In the genomic region with DNA sequence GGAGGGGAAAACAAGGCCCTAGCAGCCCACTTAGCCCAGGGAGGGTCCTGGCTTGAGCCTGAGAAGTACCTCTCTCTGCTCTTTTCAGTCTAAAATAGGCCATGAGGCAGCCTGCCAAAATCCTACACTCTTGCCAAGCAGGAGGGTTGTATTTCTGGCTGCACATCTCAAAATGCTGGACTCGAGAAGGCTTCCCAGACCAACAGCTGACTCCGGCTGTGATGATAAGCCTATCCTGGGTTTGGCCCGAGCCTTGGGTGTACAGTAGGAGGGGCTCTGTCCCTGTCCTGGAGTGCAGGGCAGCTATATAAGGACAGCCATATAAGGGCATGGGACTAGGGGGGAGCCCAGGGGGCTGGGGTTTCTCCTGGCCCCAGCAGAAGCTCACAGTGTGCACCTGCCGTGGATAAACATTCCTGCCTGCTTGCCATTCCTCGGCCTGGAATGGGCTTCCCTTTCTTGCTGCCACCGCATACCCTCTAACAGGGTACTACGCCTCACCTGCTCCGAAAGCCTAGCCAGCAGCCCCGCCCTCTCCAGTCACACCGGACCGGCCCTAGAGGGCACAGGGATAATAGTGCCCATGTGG, we compare ENCODE assay signal across 8 mouse cellular contexts.
DNase-seq lines count a peak whose midpoint lies in the region; ATAC-seq and TF ChIP-seq lines count a peak whose summit lies in the region.

No protein-coding gene starts in this region.

- H3K27ac ChIP-seq in intestine, embryonic 14.5 days (ENCODE audit: low read depth): peak overlapping the region; percentile 66
- peak overlapping the region; percentile 32 for H3K27ac ChIP-seq in olfactory bulb, adult 2 months (ENCODE audit: insufficient read depth, low read depth, low read length)

- peak; percentile 77 for DNase-seq in adrenal gland, postnatal 10 days
- DNase-seq in cerebellum, postnatal 10 days: peak; percentile 96 to 97
- peak; percentile 84 for DNase-seq in gastrocnemius, postnatal 25 days
- peak; percentile 71 for DNase-seq in intestine, embryonic 14.5 days (ENCODE audit: low spot score)
- peak; percentile 30 to 85 for DNase-seq in left cerebral cortex, adult 9 months (ENCODE audit: low spot score in 2 of 2)
- no peak for DNase-seq in spleen, postnatal 36 days (ENCODE audit: low spot score in 2 of 2)
- no peak for DNase-seq in thymus, adult 18-20 months

- no peaks in the 10 kb centered on the region for H3K9me3 ChIP-seq in intestine, embryonic 14.5 days (ENCODE audit: control insufficient read depth, low read length)

- H3K4me3 ChIP-seq in intestine, embryonic 14.5 days (ENCODE audit: low read depth, low read length): no peak overlapping the region
- H3K4me3 ChIP-seq in olfactory bulb, adult 2 months (ENCODE audit: insufficient read depth, low read depth, low read length): no peak overlapping the region

- no peak overlapping the region for H3K9ac ChIP-seq in intestine, embryonic 14.5 days (ENCODE audit: low read length)

- H3K36me3 ChIP-seq in intestine, embryonic 14.5 days (ENCODE audit: control insufficient read depth, insufficient read depth, low read length): peaks cover 4% of the 10 kb centered on the region; the same call in 1 of the 2 replicates

- peaks cover 20% of the 10 kb centered on the region for H3K4me1 ChIP-seq in intestine, embryonic 14.5 days (replicated peaks; ENCODE audit: control insufficient read depth, insufficient read depth, low read length)
- peaks cover 38% of the 10 kb centered on the region for H3K4me1 ChIP-seq in olfactory bulb, adult 2 months (ENCODE audit: control insufficient read depth, insufficient read depth, low read length)

- H3K4me2 ChIP-seq in intestine, embryonic 14.5 days (ENCODE audit: low read length): no peak overlapping the region

- peak; percentile 75 for ATAC-seq in intestine, embryonic 14.5 days (replicated peaks; ENCODE audit: low FRiP score, low TSS enrichment, low read depth)

- TF ChIP-seq POLR2A in olfactory bulb, adult 2 months (IDR thresholded peaks at IDR 0.05; ENCODE audit: insufficient read depth, low read depth, low read length): no peak

- H3K27me3 ChIP-seq in intestine, embryonic 14.5 days (replicated peaks; ENCODE audit: control insufficient read depth, insufficient read depth, low read length): no peaks in the 10 kb centered on the region

- 56% methylated on average over 11 of the region's 11 CpGs for WGBS in intestine, embryonic 14.5 days
- 62% methylated on average over 11 of the region's 11 CpGs for WGBS in olfactory bulb, adult 2 months

- TF ChIP-seq CTCF in olfactory bulb, adult 2 months (IDR thresholded peaks at IDR 0.05; ENCODE audit: insufficient read depth, low read depth, low read length): no peak

Comparison
In these comparisons a context has a peak if more than half of its experiments do, and no peak if none do; other contexts are left out.
1. DNase-seq: peak in adrenal gland, postnatal 10 days (single experiment), cerebellum, postnatal 10 days (2 of 2), gastrocnemius, postnatal 25 days (single experiment), intestine, embryonic 14.5 days (single experiment) and left cerebral cortex, adult 9 months (2 of 2); none in spleen, postnatal 36 days (0 of 2) and thymus, adult 18-20 months (0 of 2).